Mouse (Mus musculus) gastrocnemius, postnatal 14 days (tissue): ENCODE results near the gene Eef1a2. TPM values are rescaled to one million over a fixed set of nuclear protein-coding genes. Genes with fewer than 3 reads are reported as not detected.

Experiments
- DNase-seq: peaks from one replicate; pipeline ENCODE4 v3.0.0; 2021; ENCODE audit warnings: mixed read lengths
- intact Hi-C: fragments of 180-260 bp; cut with DNase I; formaldehyde crosslinking; loops from one replicate; pipeline ENCODE4 v1.15.1; 2025; ENCODE audit warnings: low total_unique reads
- total RNA-seq, 2 experiments: library from RNA; stranded (reverse); gene quantifications; 2 replicates each; pipeline ENCODE4 v1.2.3; 2021

Eef1a2 gene
- total RNA-seq, 2 experiments from 2014 or later, result 2,249 to 2,405 TPM

GRCm38 (mm10) chr2:181100087-181100486 lies 56.7 kb downstream of the Eef1a2 start:
- intact Hi-C loops, result no loop called here

More at GRCm38 (mm10) chr2:181100087-181100486, 56.7 kb downstream of the Eef1a2 start:
- DNase-seq, result no peak

Other genes starting within 250 kb of the Eef1a2 start
- gene Ythdf1, start 236.1 kb downstream of the Eef1a2 start, total RNA-seq, result 10 to 100 TPM; 29.5 to 30.3 TPM
- not detected for gene Birc7, start 228.0 kb downstream of the Eef1a2 start, total RNA-seq
- under 1 TPM; 0.82 TPM for gene Nkain4, start 202.3 kb downstream of the Eef1a2 start, total RNA-seq
- gene Arfgap1, start 189.8 kb downstream of the Eef1a2 start, total RNA-seq, result 10 to 100 TPM; 32.1 to 33.9 TPM
- gene Col20a1, start 170.5 kb downstream of the Eef1a2 start, total RNA-seq, result 1 to 10 TPM; 5.5 to 5.6 TPM
- gene Chrna4, start 113.5 kb downstream of the Eef1a2 start, total RNA-seq, result 1 to 10 TPM in 1 of 2 experiments, under 1 TPM in 1; 0.93 to 1.3 TPM
- gene Kcnq2, start 21.7 kb downstream of the Eef1a2 start, total RNA-seq, result under 1 TPM; 0.07 to 0.16 TPM
- 10 to 100 TPM; 52.9 to 58.5 TPM for gene Ppdpf, start 30.2 kb upstream of the Eef1a2 start, total RNA-seq
- gene Ptk6, start 45.8 kb upstream of the Eef1a2 start, total RNA-seq, result not detected
- gene Srms, start 56.2 kb upstream of the Eef1a2 start, total RNA-seq, result under 1 TPM; 0.10 to 0.18 TPM
- gene Fndc11, start 63.0 kb upstream of the Eef1a2 start, total RNA-seq, result not detected
- gene Helz2, start 85.0 kb upstream of the Eef1a2 start, total RNA-seq, result 1 to 10 TPM; 2.9 to 3.0 TPM
- gene Gmeb2, start 131.0 kb upstream of the Eef1a2 start, total RNA-seq, result 1 to 10 TPM; 6.6 to 6.8 TPM
- under 1 TPM in 1 of 2 experiments, not detected in 1; 0.27 TPM for gene Stmn3, start 157.5 kb upstream of the Eef1a2 start, total RNA-seq
- 10 to 100 TPM; 14.2 to 15.5 TPM for gene Rtel1, start 162.7 kb upstream of the Eef1a2 start, total RNA-seq
- 10 to 100 TPM; 12.5 to 14.3 TPM for gene Zgpat, start 207.9 kb upstream of the Eef1a2 start, total RNA-seq
- gene Arfrp1, start 208.4 kb upstream of the Eef1a2 start, total RNA-seq, result 10 to 100 TPM; 21.0 to 21.8 TPM
- 1 to 10 TPM; 4.4 to 4.6 TPM for gene Lime1, start 223.1 kb upstream of the Eef1a2 start, total RNA-seq